Mouse (Mus musculus) layer of hippocampus, adult 9-10 months (tissue): ENCODE measurements around the gene Sectm1b.
"Not testable (repeated sequence)": the region's sequence is repeated elsewhere in the genome, so short reads cannot be mapped to it uniquely, and the experiment has no call there.

Experiments
- DNase-seq: peaks from one replicate; pipeline ENCODE4 v3.0.0; 2022; ENCODE audit warnings: low spot score

Sectm1b gene

GRCm38 (mm10) chr11:121063379-121063778 lies at the start of gene Sectm1b:
TSS of gene Sectm1b (minus strand) at chr11:121063569.
- DNase-seq: no peak

- DNase-seq: no peak
These were observed 48.9 kb upstream of the Sectm1b start for GRCm38 (mm10) chr11:121112091-121112775.

GRCm38 (mm10) chr11:121111601-121112000 lies 48.2 kb upstream of the Sectm1b start:
- no peak for DNase-seq

- DNase-seq: no peak
These were observed 47.7 kb upstream of the Sectm1b start for GRCm38 (mm10) chr11:121111051-121111450.

GRCm38 (mm10) chr11:121109986-121110385 lies 46.6 kb upstream of the Sectm1b start:
- DNase-seq: no peak

GRCm38 (mm10) chr11:121108061-121108460 lies 44.7 kb upstream of the Sectm1b start:
- DNase-seq: no peak

GRCm38 (mm10) chr11:121107242-121107641 lies 43.9 kb upstream of the Sectm1b start:
- DNase-seq: not testable (repeated sequence)

GRCm38 (mm10) chr11:121101124-121101805 lies 37.9 kb upstream of the Sectm1b start:
- DNase-seq: no peak

- DNase-seq: no peak
These were observed 37.3 kb upstream of the Sectm1b start for GRCm38 (mm10) chr11:121100692-121101091.

GRCm38 (mm10) chr11:121099762-121100161 lies 36.4 kb upstream of the Sectm1b start:
- DNase-seq: no peak

GRCm38 (mm10) chr11:121092606-121093585 lies 29.5 kb upstream of the Sectm1b start:
- DNase-seq: no peak

GRCm38 (mm10) chr11:121090943-121091342 lies 27.6 kb upstream of the Sectm1b start:
- DNase-seq: no peak

- no peak for DNase-seq
These were observed 26.6 kb upstream of the Sectm1b start for GRCm38 (mm10) chr11:121089756-121090546.

- no peak for DNase-seq
These were observed 25.6 kb upstream of the Sectm1b start for GRCm38 (mm10) chr11:121088997-121089396.

GRCm38 (mm10) chr11:121086296-121086695 lies 22.9 kb upstream of the Sectm1b start:
- no peak for DNase-seq

GRCm38 (mm10) chr11:121085181-121085580 lies 21.8 kb upstream of the Sectm1b start:
- DNase-seq: no peak

GRCm38 (mm10) chr11:121082857-121083500 lies 19.6 kb upstream of the Sectm1b start:
- no peak for DNase-seq

- no peak for DNase-seq
These were observed 18.9 kb upstream of the Sectm1b start for GRCm38 (mm10) chr11:121082250-121082649.

GRCm38 (mm10) chr11:121081120-121081519 lies 17.8 kb upstream of the Sectm1b start, which contains the start of gene Sectm1a:
TSS of gene Sectm1a (minus strand) at chr11:121081220.
- DNase-seq: no peak

GRCm38 (mm10) chr11:121080330-121080729 lies 17.0 kb upstream of the Sectm1b start:
- DNase-seq: no peak

GRCm38 (mm10) chr11:121075655-121076054 lies 12.3 kb upstream of the Sectm1b start:
- no peak for DNase-seq
